Mouse (Mus musculus) cortical plate, adult 2 months (tissue): ENCODE measurements around the gene Zc3hav1l. TPM values are rescaled to one million over a fixed set of nuclear protein-coding genes. Genes with fewer than 3 reads are reported as not detected.

Experiments used
- H3K27ac ChIP-seq: fragments of 200-500 bp; 2 replicates; pipeline ENCODE4 v1.5.1; 2012; ENCODE audit warnings: low read length, control low read depth, inconsistent platforms; ENCODE audit not compliant: insufficient read depth
- H3K4me1 ChIP-seq: fragments of 200-500 bp; 2 replicates; pipeline ENCODE4 v1.6.1; 2011; ENCODE audit warnings: low read length; ENCODE audit not compliant: control insufficient read depth, insufficient read depth
- H3K4me3 ChIP-seq: fragments of 200-500 bp; 2 replicates; pipeline ENCODE4 v1.5.1; 2011; ENCODE audit warnings: mild to moderate bottlenecking, low read length, control low read depth; ENCODE audit not compliant: insufficient read depth
- CTCF ChIP-seq: fragments of 200-500 bp; IDR thresholded peaks from 2 replicates; pipeline ENCODE4 v1.5.1; 2011; ENCODE audit warnings: mild to moderate bottlenecking, control low read depth, low read length; ENCODE audit not compliant: insufficient read depth; ENCODE audit errors: extremely low read depth
- POLR2A ChIP-seq: fragments of 200-500 bp; IDR thresholded peaks from 2 replicates; pipeline ENCODE4 v1.6.1; 2011; ENCODE audit warnings: mild to moderate bottlenecking, low read length, control low read depth; ENCODE audit not compliant: insufficient read depth; ENCODE audit errors: extremely low read depth
- polyA plus RNA-seq: library from polyadenylated mRNA; depleted of rRNA; stranded (reverse); fragments of >200 nt; gene quantifications from 2 replicates; pipeline ENCODE4 v1.2.3, GENCODE M21; 2012

Gene Zc3hav1l
- polyA plus RNA-seq, 1 experiment, result 3.4 TPM

- Histone ChIP-seq H3K4me1 (no peaks in the 10 kb centered on the region), H3K27ac (no peak overlapping the region), H3K4me3 (no peak overlapping the region)
- TF ChIP-seq POLR2A (no peak), CTCF (no peak)
These were observed 38.2 kb upstream of the Zc3hav1l start for GRCm38 (mm10) chr6:38337166-38337705.

GRCm38 (mm10) chr6:38335264-38335663 is 36.2 kb upstream of the Zc3hav1l start:
- TF ChIP-seq POLR2A, result no peak
- no peak for TF ChIP-seq CTCF
- H3K27ac ChIP-seq, result no peak overlapping the region
- H3K4me3 ChIP-seq, result no peak overlapping the region
- H3K4me1 ChIP-seq, result no peaks in the 10 kb centered on the region

- Histone ChIP-seq H3K4me3 (no peak overlapping the region), H3K27ac (no peak overlapping the region), H3K4me1 (no peaks in the 10 kb centered on the region)
- TF ChIP-seq CTCF, result peak; percentile 96
- no peak for TF ChIP-seq POLR2A
These were observed 27.5 kb upstream of the Zc3hav1l start for GRCm38 (mm10) chr6:38326596-38326995.

GRCm38 (mm10) chr6:38320621-38321020 is 21.6 kb upstream of the Zc3hav1l start:
- TF ChIP-seq POLR2A (no peak), CTCF (no peak)
- no peaks in the 10 kb centered on the region for H3K4me1 ChIP-seq
- no peak overlapping the region for H3K27ac ChIP-seq
- no peak overlapping the region for H3K4me3 ChIP-seq

GRCm38 (mm10) chr6:38316050-38316449 is 17.0 kb upstream of the Zc3hav1l start:
- Histone ChIP-seq H3K27ac (no peak overlapping the region), H3K4me3 (no peak overlapping the region), H3K4me1 (no peaks in the 10 kb centered on the region)
- TF ChIP-seq CTCF (no peak), POLR2A (no peak)

- Histone ChIP-seq H3K4me3 (no peak overlapping the region), H3K4me1 (no peaks in the 10 kb centered on the region), H3K27ac (no peak overlapping the region)
- TF ChIP-seq POLR2A (no peak), CTCF (no peak)
These were observed 10.7 kb upstream of the Zc3hav1l start for GRCm38 (mm10) chr6:38309741-38310140.

- H3K27ac ChIP-seq, result no peak overlapping the region
- H3K4me1 ChIP-seq, result no peaks in the 10 kb centered on the region
- no peak overlapping the region for H3K4me3 ChIP-seq
- TF ChIP-seq CTCF, result no peak
- TF ChIP-seq POLR2A, result no peak
These were observed 5.9 kb upstream of the Zc3hav1l start for GRCm38 (mm10) chr6:38304981-38305380.

DNA sequence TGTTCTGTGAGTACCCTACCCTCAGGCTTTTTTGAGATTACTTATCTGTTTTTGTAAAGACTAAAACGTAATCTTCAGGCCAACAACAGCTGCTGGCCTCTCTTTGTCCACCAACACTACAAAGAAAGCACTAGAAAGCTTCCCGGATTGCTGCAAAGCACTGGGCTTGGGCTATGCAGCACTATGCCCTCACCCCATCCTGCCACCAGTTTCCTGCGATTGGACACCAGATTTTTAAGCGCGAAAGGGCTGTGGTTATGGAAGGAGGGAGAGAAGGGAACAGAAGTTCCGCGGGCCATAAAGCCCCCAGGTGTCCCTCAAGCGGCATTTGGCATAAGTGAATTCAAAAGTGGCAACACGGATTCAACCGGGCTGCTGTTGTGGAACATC is 818 bp downstream of the Zc3hav1l start:
- H3K4me3 ChIP-seq, result peak overlapping the region; percentile 89; the same call in 1 of the 2 replicates
- no peak overlapping the region for H3K27ac ChIP-seq
- H3K4me1 ChIP-seq, result peaks cover 2% of the 10 kb centered on the region; the same call in 1 of the 2 replicates
- TF ChIP-seq POLR2A, result no peak
- no peak for TF ChIP-seq CTCF

DNA sequence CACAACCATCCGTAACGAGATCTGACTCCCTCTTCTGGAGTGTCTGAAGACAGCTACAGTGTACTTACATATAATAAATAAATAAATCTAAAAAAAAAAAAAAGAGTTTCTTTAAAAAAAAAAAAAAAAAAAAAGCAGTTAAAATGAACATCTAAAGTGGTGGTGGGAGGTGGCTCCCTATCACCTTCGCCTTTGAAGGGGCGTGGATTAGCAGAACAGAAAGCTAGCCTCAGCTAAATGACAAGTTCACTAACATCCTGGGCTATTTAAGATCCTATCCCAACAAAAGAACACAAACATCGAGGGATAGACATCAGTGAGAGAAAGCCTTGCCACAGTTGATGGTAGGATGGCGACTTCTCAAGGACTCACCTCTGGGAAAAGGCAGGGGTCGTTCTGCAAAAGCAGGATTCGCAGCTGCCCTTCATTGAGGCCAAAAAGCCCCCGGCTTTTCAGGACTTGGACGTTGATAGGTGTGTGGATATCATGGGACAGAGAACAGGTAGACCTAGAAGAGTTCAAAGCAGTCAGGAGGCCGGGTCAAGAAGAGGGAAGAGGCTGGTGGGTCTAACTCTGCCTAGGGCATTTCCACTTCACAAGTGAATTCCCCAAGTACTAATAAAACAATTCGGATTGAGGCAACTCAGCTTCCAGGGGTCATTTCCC is 1.3 kb downstream of the Zc3hav1l start:
- TF ChIP-seq CTCF, result no peak
- no peak for TF ChIP-seq POLR2A
- no peak overlapping the region for H3K27ac ChIP-seq
- no peak overlapping the region; the same call in 1 of the 2 replicates for H3K4me3 ChIP-seq
- peaks cover 2% of the 10 kb centered on the region; the same call in 1 of the 2 replicates for H3K4me1 ChIP-seq

GRCm38 (mm10) chr6:38293708-38294107 is 5.4 kb downstream of the Zc3hav1l start:
- no peak for TF ChIP-seq POLR2A
- TF ChIP-seq CTCF, result no peak
- peaks cover 2% of the 10 kb centered on the region; the same call in 1 of the 2 replicates for H3K4me1 ChIP-seq
- no peak overlapping the region for H3K27ac ChIP-seq
- H3K4me3 ChIP-seq, result no peak overlapping the region
